Mouse (Mus musculus): Measurements from ENCODE around the gene Tox2.

The Tox2 gene

GRCm38 (mm10) chr2:163202884-163203634 is at the start of gene Tox2:
Gene Tox2, plus strand, starts transcription at chr2:163203125.
- DNase-seq, result peak; percentile 81

GRCm38 (mm10) chr2:163154673-163155072 is 48.3 kb upstream of the Tox2 start:
- DNase-seq, result no peak

DNA sequence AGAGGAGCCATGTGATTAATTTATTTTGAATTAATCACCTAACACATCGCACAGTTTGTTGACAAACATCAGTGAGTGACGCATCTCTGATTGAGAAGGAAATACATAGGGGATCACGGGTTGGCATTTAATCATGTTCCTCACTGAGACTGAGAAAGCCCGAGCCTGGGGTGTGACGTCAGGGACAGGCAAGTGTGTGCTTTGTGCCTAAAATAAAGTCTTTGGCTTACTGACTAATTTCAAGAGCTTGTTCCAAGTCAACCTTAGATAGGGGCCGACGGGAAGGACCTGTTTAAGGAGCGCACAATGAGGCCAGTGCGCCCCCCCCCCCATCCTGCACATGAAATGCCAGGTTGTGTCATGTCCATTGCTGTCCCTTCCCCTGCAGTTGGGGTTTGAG is 43.9 kb upstream of the Tox2 start:
- DNase-seq, result no peak

DNA sequence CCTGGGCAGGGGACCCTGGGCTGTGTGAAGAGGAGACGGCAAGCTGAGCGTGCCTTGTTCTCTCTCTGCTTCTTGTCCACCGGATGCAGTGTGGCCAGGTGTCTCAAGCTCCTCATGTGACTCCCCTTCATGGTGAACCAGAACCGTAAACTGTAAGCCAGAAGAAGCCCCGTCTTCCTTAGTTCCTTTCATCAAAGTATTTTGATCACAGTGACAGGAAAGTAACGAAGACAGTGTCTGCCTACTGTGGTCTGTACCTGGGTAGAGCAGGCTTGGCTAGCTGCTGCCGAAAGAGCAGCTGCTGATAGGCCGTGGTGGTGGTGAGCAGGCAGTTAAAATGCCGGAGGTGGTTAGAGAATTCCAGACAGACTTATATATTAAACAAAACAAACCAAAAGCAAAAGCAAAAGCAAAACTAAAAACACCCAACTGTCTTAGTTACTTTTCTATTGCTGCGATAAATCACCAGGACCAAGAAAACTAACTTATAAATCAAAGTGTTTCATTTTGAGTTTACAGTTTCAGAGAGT is 38.4 kb upstream of the Tox2 start:
- DNase-seq, result peak; percentile 38

DNA sequence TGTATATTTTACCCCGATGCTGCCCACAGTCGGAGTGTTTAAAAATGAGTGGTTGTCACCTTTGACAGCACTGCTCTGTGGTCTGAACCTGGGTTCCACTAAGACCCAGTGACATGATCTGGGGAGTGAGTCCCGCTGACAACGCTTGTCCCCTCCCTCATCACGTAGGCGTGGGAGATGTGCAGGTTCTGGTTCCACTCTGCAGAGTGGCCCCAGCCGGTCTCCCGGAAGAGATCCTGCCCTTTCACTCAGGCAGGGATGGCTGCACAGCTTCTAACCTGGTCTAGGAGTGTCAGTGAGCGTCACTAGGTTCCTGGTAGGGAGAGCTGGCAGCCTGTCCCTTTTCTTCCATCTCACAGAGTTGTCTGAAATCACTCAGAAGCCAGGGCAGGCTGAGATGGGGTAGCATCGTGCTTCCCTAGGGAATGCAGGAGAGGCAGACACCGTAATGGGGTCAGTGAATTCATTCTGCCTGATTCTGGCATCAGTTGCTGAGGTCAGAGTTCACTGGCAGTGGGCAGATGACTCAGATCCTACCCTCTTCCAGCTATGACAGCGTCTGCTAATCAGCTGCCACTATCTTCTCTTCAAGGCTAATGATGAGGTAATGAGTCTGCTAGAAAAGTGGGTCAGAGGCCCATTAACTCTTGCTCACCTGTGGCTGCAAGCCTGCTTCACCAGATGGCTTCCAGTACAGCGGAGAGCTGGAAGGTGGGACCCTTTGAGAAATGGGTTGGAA is 36.7 kb upstream of the Tox2 start:
- no peak for DNase-seq

DNA sequence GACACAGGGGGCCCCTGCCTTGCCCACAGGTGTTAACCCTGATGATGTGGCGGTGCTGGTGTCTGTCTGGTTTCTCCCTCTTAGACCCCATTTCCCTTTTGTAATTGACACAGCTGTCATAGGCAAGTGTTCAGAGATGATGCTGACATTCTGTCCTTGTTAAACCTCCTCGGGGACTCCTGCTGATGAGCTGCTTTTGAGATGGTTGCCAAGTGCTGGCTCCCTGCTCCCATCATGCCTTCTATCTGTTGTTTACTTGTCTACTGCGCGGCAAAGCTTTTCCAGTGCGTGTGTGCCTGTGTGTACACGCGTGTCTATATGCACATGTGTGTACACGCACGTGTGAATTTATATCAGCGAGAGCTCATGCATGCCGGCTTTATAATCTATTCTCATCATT is 31.0 kb upstream of the Tox2 start:
- no peak for DNase-seq

- no peak for DNase-seq
Measured at GRCm38 (mm10) chr2:163174066-163174465, 28.9 kb upstream of the Tox2 start.

GRCm38 (mm10) chr2:163175831-163176230 is 27.1 kb upstream of the Tox2 start:
- no peak for DNase-seq

- no peak for DNase-seq
Measured at GRCm38 (mm10) chr2:163176502-163176901, 26.4 kb upstream of the Tox2 start.

DNA sequence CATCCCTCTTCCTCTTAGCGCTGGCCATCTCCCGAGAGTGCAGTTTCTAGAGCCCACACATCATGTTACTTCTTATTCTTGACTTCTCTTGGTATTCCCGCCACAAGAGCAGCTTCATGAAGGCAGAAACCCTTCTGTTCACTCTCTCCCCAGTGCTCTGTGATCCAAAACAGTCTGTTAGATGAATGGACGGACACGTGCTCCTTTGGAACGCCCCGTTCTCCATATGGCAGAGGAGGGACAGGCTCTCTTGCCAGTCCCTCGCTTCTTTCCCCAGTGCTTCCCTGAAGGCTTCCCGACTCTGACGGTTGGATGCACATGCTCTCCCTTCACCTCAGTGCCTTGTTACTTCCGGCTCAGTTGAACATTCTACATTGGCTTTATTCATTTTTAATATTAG is 15.4 kb upstream of the Tox2 start:
- no peak for DNase-seq

GRCm38 (mm10) chr2:163189596-163189995 is 13.3 kb upstream of the Tox2 start:
- no peak for DNase-seq

DNA sequence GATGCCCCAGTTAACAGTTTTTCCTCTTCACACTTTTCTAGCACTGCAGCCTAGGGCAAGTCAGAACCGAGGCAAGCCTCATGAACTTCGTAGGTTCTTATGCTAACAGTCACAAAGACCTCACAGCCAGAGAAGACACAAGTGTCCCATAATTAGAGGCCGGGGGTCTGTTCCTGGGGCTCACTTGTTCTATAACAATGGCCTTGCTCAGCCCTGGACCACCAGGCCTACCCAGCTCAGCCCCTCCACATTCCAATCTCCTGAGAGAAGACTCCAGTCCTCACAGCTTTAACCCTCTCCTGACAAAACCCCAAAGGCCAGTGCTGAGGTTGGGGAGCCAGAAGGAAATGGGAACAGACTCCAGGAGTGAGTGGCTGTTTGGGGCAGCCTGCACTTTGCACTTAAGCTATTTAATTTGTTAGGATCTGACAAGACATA is 12.9 kb upstream of the Tox2 start:
- DNase-seq, result no peak

DNA sequence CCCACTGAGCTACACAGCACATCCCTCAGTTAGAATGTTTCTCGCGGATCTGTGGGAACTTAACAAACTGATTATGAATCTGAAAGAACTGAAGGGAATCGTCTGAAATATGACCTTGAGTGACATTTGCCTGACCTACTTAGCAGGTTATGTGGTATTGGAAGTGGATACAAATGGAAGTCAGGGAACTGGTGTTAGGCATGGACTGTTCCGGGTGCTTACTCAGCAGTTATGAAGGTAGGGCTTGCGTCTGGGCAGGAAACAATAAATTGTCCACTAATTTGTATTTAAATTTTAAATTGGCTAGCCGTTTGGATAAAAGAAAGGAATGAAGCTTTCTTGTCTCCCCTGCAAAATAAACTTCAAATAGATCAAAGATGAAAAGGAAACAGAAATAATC is 10.4 kb upstream of the Tox2 start:
- no peak for DNase-seq

- DNase-seq, result no peak
Measured at GRCm38 (mm10) chr2:163194015-163194414, 8.9 kb upstream of the Tox2 start.

DNA sequence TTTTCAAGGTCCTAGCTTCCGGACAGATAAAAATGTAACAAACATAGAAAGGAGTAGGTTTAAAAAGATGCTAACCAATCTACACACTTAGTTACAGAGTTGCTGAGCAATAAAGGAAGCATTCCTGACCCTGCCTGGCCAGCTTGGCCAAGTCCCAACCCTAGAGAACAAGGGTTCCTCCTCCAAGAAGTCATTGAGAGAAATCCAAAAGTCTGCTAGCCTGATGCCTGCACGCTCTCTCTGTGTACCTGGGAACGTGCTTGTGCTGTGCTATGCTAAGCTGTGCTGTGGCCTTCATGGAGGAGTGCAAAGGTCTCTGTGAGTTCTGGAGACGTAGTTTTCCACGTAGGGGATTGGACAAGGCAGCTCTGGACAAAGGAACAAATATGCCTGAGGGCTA is 8.4 kb upstream of the Tox2 start:
- no peak for DNase-seq

DNA sequence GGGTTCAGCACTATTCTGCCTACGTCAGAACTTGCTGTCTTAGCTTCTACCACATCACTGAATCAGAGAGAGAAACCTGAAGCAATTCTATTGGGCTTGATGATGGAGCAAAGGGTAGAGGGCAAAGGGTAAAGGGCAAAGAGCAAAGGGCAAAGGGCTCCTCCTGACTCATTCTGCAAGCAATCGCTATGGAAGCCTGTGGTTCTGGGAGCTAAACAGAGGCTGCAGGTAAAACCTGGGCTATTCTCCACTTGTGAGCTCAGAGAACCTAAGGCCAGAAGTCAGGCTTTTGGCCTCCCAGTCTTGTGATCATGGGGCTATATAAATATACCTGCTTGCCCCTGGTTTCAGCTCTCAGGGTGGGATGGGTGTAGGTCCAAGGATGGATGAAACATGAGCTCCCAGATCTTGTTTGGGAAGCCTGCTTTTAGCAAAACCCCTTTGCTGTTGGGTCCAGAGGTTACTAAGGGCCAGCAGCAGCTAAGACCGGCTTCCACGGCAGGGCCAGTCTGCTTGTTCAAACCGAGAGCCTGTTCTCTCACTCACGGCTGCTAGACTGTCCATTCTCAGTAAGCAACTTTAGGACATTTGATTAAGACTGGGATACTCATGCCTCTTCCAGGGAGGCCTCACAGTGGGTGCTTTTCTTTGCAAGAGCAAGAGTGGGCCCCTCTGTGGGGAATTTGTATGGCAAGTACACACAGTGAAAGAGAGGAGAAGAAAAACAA is 7.7 kb upstream of the Tox2 start:
- no peak for DNase-seq

GRCm38 (mm10) chr2:163195834-163196145 is 7.1 kb upstream of the Tox2 start:
- DNase-seq, result no peak

- DNase-seq, result no peak
Measured at GRCm38 (mm10) chr2:163201897-163202296, 1.0 kb upstream of the Tox2 start.

DNA sequence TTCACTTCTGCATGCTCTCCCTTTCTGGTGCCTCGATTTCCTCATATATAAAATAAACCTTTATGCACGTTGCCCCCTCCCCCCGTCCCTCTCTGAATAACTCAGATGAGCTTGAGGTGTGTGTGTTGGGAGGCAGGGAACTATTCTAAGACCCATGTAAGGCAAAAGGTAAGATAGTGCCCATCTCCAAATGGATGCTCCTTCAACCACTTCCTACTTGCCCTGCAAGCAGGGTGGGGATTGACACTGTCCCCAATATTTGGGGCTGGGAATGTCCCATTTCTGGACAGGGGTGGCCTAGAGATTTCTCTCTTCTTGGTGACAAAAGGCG is 407 bp upstream of the Tox2 start:
- no peak for DNase-seq

DNA sequence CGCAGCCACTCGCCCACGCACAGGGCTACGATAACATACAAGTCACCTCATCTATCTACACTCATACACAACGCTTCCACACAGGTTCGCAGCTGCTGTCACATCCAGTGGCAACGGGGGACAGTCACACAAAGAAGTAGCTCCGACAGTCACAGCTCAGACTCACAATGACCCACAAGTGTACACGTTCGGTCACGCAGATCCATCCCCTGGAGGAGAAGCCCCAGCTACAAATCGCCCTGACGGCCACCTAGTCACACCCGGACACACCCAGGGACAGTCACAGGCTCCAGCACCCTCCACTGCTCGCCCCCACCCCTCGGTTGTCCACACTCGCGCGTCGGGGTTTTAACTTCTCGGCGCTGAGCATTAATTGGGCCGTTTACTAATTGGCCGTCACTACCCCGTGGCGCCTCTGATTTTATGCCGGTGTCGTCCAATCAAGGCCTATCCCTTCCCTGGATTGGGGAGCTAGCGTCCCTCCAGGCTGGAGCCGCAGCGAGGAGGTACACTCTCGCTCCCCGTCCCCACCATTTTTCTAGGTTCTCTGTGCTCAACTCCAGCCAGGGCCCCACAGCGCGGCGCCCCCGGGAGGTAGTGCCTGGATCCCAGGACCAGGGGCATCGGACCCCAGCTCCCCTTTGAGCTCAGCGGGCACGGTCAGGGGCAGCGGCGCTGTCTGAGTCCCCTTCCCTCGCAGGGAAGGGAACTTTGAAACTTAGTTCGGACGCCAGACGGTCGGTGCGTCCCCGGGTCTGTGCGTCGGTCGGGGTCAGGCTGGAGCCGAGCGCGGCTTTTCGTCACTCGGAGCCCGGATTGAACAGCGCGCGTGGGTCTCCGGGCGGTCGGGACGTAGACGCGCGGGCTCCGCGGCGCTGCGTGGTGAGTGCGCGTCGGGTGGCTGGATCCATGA is 966 bp downstream of the Tox2 start:
- peak; percentile 18 for DNase-seq

GRCm38 (mm10) chr2:163204548-163205261 is 1.8 kb downstream of the Tox2 start:
- no peak for DNase-seq

DNA sequence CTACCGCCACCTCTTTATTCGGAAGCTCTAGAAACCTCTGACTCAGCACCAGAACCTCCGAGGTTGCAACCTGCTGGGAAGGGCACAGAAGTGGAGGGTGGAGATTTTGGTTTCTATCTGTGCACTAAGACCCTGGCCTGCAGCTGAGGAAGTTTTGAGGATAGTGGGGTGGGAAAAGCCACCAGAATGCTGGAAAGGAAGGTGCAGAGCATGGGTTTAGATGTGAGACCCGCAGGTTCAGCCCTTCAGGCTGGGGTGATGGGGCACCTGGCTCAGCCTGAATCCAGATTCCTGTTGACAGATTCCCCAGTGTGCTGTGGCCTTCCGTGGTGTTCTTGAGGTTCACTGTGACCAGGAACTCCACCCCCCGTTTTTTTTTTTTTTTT is 2.3 kb downstream of the Tox2 start:
- DNase-seq, result no peak

All from thymus, postnatal 14 days (tissue).